Mouse (Mus musculus) A20 (cell line): ENCODE measurements at regions not wholly inside any gene's neighbourhood (a gene's known extent, or its start where the extent isn't known, plus 50 kb on each side); places are given as distances from the start of the nearest gene placed in this dataset.
"Not testable (repeated sequence)": the region's sequence is repeated elsewhere in the genome, so short reads cannot be mapped to it uniquely, and the experiment has no call there.

Experiments
- DNase-seq: peaks from one replicate; pipeline ENCODE4 v3.0.0-alpha.2; 2011; ENCODE audit warnings: low read depth, low spot score

- DNase-seq, result no peak
Observed at GRCm38 (mm10) chr3:83416536-83416935, 288.8 kb downstream of the Dchs2 start.

- no peak for DNase-seq
Observed at GRCm38 (mm10) chr3:83424267-83424666, 296.5 kb downstream of the Dchs2 start.

- DNase-seq, result no peak
Observed at GRCm38 (mm10) chr3:83429376-83429775, 301.6 kb downstream of the Dchs2 start.

GRCm38 (mm10) chr3:83446154-83446667, 318.5 kb downstream of the Dchs2 start:
- DNase-seq, result no peak

GRCm38 (mm10) chr3:83450662-83451061, 315.5 kb upstream of the Sfrp2 start:
- DNase-seq, result no peak

GRCm38 (mm10) chr3:83451317-83451716, 314.8 kb upstream of the Sfrp2 start:
- no peak for DNase-seq

GRCm38 (mm10) chr3:83453462-83453861, 312.7 kb upstream of the Sfrp2 start:
- DNase-seq, result no peak

GRCm38 (mm10) chr3:83458450-83458849, 307.7 kb upstream of the Sfrp2 start:
- no peak for DNase-seq

- DNase-seq, result no peak
Observed at GRCm38 (mm10) chr3:83479251-83479650, 286.9 kb upstream of the Sfrp2 start.

GRCm38 (mm10) chr3:83480176-83480575, 285.9 kb upstream of the Sfrp2 start:
- DNase-seq, result no peak

- no peak for DNase-seq
Observed at GRCm38 (mm10) chr3:83486192-83486716, 279.9 kb upstream of the Sfrp2 start.

GRCm38 (mm10) chr3:83495584-83495983, 270.5 kb upstream of the Sfrp2 start:
- no peak for DNase-seq

GRCm38 (mm10) chr3:83503901-83504300, 262.2 kb upstream of the Sfrp2 start:
- no peak for DNase-seq

GRCm38 (mm10) chr3:83516614-83517013, 249.5 kb upstream of the Sfrp2 start:
- DNase-seq, result no peak

- DNase-seq, result no peak
Observed at GRCm38 (mm10) chr3:83517914-83518635, 248.0 kb upstream of the Sfrp2 start.

GRCm38 (mm10) chr3:83530243-83530847, 235.8 kb upstream of the Sfrp2 start:
- DNase-seq, result no peak

- not testable (repeated sequence) for DNase-seq
Observed at GRCm38 (mm10) chr3:83536624-83537023, 229.5 kb upstream of the Sfrp2 start.

GRCm38 (mm10) chr3:83537231-83537630, 228.9 kb upstream of the Sfrp2 start:
- DNase-seq, result no peak

GRCm38 (mm10) chr3:83537711-83538110, 228.4 kb upstream of the Sfrp2 start:
- no peak for DNase-seq

GRCm38 (mm10) chr3:83538898-83539297, 227.2 kb upstream of the Sfrp2 start:
- DNase-seq, result no peak

- DNase-seq, result no peak
Observed at GRCm38 (mm10) chr3:83540997-83541932, 224.9 kb upstream of the Sfrp2 start.
